Mouse (Mus musculus) embryonic facial prominence, embryonic 10.5 days (tissue): ENCODE data around the gene Mms19. TPM values are rescaled to one million over a fixed set of nuclear protein-coding genes. Genes with fewer than 3 reads are reported as not detected.
"Not testable (repeated sequence)": the region's sequence is repeated elsewhere in the genome, so short reads cannot be mapped to it uniquely, and the experiment has no call there.

ENCODE experiments used
- DNase-seq: peaks from one replicate; pipeline ENCODE4 v3.0.0-alpha.2; 2017; ENCODE audit warnings: low spot score
- H3K27ac ChIP-seq: fragments of 300-500 bp; sonication (generic); replicated peaks from 2 replicates; pipeline ENCODE4 v1.5.1; 2016; ENCODE audit warnings: mild to moderate bottlenecking
- H3K27me3 ChIP-seq: fragments of 300-500 bp; sonication (generic); replicated peaks from 2 replicates; pipeline ENCODE4 v1.6.1; 2016; ENCODE audit warnings: low read depth, mild to moderate bottlenecking; ENCODE audit not compliant: poor library complexity, severe bottlenecking
- H3K36me3 ChIP-seq: fragments of 300-500 bp; sonication (generic); replicated peaks from 2 replicates; pipeline ENCODE4 v1.6.1; 2016; ENCODE audit warnings: mild to moderate bottlenecking, moderate library complexity
- H3K4me1 ChIP-seq: fragments of 300-500 bp; sonication (generic); 2 replicates; pipeline ENCODE4 v1.6.1; 2016
- H3K4me3 ChIP-seq: fragments of 300-500 bp; sonication (generic); 2 replicates; pipeline ENCODE4 v1.5.1; 2016; ENCODE audit warnings: mild to moderate bottlenecking, moderate library complexity
- H3K9me3 ChIP-seq: fragments of 300-500 bp; sonication (generic); 2 replicates; pipeline ENCODE4 v1.6.1; 2016; ENCODE audit warnings: mild to moderate bottlenecking
- WGBS: fragments of 180-500 bp; shearing (Covaris S2); methylation state at CpG from one replicate; pipeline ENCODE4 v1.1.7; 2016; 5-methylcytosine and 5-hydroxymethylcytosine counted together
- polyA plus RNA-seq: library from polyadenylated mRNA; unstranded; fragments of >200 nt; fragmentation: Nextera tagmentation; extraction: Ambion mirVana; gene quantifications from 2 replicates; pipeline ENCODE4 v1.2.1, GENCODE M21; 2016

Gene Mms19
- polyA plus RNA-seq, 1 experiment from 2014 or later, result 45.0 TPM

DNA sequence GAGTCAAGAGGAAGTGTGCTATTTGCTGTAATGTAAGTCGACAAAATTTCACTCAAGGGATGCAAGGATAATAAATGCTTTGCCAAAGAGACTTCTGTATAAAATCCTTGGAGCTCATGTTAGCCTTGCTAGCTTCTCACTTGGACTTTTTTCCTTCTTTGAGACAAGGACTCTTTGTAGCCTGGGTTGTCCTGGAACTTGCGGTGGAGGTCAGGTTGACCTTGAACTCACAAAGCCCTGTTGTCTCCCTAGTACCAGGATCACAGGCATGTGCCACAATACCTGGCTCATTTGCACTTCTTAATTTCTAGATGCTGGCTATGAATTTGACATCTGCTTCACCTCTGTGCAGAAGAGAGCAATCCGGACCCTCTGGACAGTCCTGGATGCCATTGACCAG lies 65.7 kb downstream of the Mms19 start:
- Histone ChIP-seq H3K4me3 (no peak overlapping the region), H3K36me3 (peaks cover 63% of the 10 kb centered on the region), H3K27me3 (no peaks in the 10 kb centered on the region), H3K27ac (no peak overlapping the region), H3K4me1 (peaks cover 24% of the 10 kb centered on the region), H3K9me3 (no peaks in the 10 kb centered on the region)
- DNase-seq, result no peak
- 93% methylated on average over 3 of the region's 3 CpGs for WGBS

DNA sequence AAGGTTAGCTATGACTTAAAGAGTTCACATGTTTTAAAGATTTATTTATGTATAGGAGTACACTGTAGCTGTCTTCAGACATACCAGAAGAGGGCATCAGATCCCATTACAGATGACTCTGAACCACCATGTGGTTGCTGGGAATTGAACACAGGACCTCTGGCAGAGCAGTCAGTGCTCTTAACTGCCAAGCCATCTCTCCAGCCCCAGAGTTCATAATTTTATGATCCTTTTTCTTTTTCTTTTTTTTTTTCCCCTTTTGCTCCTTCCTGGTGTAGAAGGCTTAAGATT lies 66.4 kb downstream of the Mms19 start:
- Histone ChIP-seq H3K4me3 (peak overlapping the region; percentile 98), H3K36me3 (peaks cover 55% of the 10 kb centered on the region), H3K4me1 (peaks cover 24% of the 10 kb centered on the region)
- not testable (repeated sequence) for DNase-seq, H3K27me3 ChIP-seq, H3K27ac ChIP-seq, H3K9me3 ChIP-seq

- no peaks in the 10 kb centered on the region for H3K9me3 ChIP-seq
- peak; percentile 45 for DNase-seq
- H3K36me3 ChIP-seq, result peaks cover 50% of the 10 kb centered on the region
- H3K27me3 ChIP-seq, result no peaks in the 10 kb centered on the region
- H3K4me3 ChIP-seq, result peak overlapping the region; percentile 98
- H3K4me1 ChIP-seq, result peaks cover 24% of the 10 kb centered on the region
- 38% methylated on average over 6 of the region's 6 CpGs for WGBS
- H3K27ac ChIP-seq, result peak overlapping the region; percentile 96
Measured at GRCm38 (mm10) chr19:41913774-41914591, 67.0 kb downstream of the Mms19 start.

DNA sequence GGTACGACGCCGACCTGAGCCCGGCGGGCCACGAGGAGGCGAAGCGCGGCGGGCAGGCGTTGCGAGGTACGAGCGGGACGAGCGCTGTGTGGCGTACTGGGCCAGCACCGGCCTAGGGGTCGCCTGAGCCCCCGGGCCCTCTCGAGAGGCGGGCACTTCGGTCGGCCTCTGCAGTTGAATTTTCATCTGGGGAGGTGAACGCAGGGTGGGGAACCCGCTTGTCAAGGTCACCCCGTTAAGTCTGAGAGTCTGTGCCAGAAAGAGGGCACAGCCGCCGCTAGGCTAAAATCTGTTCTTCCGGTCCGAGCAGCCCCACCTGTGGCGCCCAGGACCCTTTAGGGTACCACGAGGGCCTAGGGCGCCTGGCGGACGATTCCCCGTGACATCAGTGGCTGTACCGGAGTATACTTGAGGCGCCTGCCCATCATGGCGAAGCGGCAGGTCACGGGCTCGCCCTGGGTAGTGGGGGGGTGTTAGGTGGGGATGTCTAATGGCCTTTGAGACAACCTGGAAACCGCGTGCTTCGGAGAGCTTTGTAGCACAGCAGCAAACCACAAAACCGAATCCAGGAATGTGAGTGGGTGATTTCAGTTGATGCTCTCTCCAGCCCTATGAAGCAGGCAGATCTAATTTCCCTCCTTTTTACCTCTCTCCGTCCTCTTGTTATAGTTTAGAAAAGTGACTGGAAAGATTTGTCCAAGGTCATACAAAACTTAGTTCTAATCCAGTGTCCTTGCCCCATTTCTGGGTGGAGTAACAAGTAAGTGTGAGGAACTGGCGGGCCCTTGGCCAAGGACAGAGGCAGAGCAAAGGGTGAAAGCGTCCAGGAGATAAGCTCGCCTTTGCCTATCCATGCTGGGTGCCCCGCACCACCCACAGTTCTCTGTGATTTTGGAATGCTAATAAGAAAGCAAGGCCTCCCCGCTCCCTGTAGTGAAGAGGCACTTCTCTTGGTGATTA lies 68.6 kb downstream of the Mms19 start:
- H3K4me3 ChIP-seq, result peak overlapping the region; percentile 98
- H3K9me3 ChIP-seq, result no peaks in the 10 kb centered on the region
- peaks cover 24% of the 10 kb centered on the region for H3K4me1 ChIP-seq
- under 1% methylated on average over 53 of the region's 53 CpGs for WGBS
- H3K27ac ChIP-seq, result peak overlapping the region; percentile 96
- H3K27me3 ChIP-seq, result no peaks in the 10 kb centered on the region
- DNase-seq, result peak; percentile 63
- peaks cover 43% of the 10 kb centered on the region for H3K36me3 ChIP-seq

- H3K27ac ChIP-seq, result peak within 1 kb of the TSS; percentile 96
- WGBS, result 6% methylated on average over 54 of the region's 54 CpGs
- H3K36me3 ChIP-seq, result peaks cover 33% of the 10 kb centered on the region
- no peaks in the 10 kb centered on the region for H3K27me3 ChIP-seq
- peaks cover 24% of the 10 kb centered on the region for H3K4me1 ChIP-seq
- peak within 1 kb of the TSS; percentile 98 for H3K4me3 ChIP-seq
- peak; percentile 100 for DNase-seq
- no peaks in the 10 kb centered on the region for H3K9me3 ChIP-seq
Measured at GRCm38 (mm10) chr19:41911178-41912073, 69.5 kb downstream of the Mms19 start, which contains the start of gene Pgam1. Pgam1 (plus strand) TSS chr19:41911923.

DNA sequence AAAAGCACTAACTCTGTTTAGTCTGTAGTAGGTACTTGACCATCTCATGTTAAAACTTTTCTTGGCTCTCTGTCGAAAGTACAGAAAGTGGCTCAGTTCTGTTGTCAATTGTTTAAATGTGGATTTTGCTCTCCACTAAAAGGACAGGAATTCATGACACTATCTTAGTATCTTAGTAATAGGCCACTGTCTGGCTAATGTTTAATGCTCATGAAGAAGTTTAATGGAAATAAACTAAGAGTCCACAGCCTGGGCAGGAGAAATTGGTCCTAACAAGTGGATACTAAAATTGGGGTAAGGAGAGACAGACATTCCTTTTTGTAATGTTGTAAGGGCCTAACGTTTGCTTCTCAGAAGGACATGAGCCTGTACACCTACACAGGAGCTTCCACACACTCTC lies 70.6 kb downstream of the Mms19 start:
- Histone ChIP-seq H3K4me1 (peaks cover 24% of the 10 kb centered on the region), H3K27ac (no peak overlapping the region), H3K36me3 (peaks cover 23% of the 10 kb centered on the region), H3K9me3 (no peaks in the 10 kb centered on the region), H3K27me3 (no peaks in the 10 kb centered on the region), H3K4me3 (no peak overlapping the region)
- DNase-seq, result no peak
- 92% methylated on average over 2 of the region's 2 CpGs for WGBS

- Histone ChIP-seq H3K4me1 (peaks cover 11% of the 10 kb centered on the region), H3K4me3 (no peak overlapping the region), H3K27me3 (no peaks in the 10 kb centered on the region), H3K36me3 (peaks cover 7% of the 10 kb centered on the region), H3K9me3 (no peaks in the 10 kb centered on the region), H3K27ac (no peak overlapping the region)
- 89% methylated on average over 3 of the region's 3 CpGs for WGBS
- no peak for DNase-seq
Measured at GRCm38 (mm10) chr19:41908736-41909135, 72.2 kb downstream of the Mms19 start.

DNA sequence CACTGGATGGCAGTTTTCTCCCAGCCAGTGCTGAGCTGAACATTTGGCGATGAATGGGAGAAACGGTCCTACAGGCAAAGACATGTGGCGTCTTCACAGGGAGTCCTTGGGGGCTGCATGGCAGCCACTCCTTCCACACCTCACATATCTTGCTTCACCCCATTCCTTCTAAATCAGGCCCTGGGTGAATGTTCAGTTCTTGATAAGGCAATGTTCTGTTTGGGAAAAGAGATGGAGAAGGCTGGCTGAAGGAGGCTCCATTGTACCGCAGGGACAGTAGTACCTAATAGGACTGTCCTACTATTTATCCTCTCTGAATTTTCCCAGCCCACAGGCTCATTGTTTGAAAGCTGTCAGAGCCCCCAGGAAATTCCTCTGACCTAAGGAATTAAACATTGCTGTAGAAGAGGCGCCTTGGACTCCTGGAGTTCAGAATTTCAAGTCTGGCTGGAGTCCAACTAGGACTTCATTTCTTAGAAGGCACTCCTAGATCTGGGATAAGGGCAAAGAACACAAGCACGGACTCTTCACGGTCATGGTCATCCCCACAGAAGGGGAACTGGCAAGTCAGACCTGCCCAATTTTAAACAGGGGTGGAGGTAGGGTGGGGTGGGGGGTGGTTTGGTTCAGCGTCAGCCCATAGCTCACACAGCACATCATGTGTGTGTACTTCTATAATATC lies 73.7 kb downstream of the Mms19 start:
- Histone ChIP-seq H3K4me1 (no peaks in the 10 kb centered on the region), H3K4me3 (no peak overlapping the region), H3K27ac (no peak overlapping the region), H3K36me3 (no peaks in the 10 kb centered on the region), H3K9me3 (no peaks in the 10 kb centered on the region), H3K27me3 (no peaks in the 10 kb centered on the region)
- 62% methylated on average over 8 of the region's 8 CpGs for WGBS
- no peak for DNase-seq

GRCm38 (mm10) chr19:41906311-41907078 lies 74.5 kb downstream of the Mms19 start:
- 69% methylated on average over 6 of the region's 6 CpGs for WGBS
- no peaks in the 10 kb centered on the region for H3K27me3 ChIP-seq
- H3K9me3 ChIP-seq, result no peaks in the 10 kb centered on the region
- no peak overlapping the region for H3K4me3 ChIP-seq
- no peaks in the 10 kb centered on the region for H3K4me1 ChIP-seq
- H3K27ac ChIP-seq, result no peak overlapping the region
- H3K36me3 ChIP-seq, result no peaks in the 10 kb centered on the region
- no peak for DNase-seq

DNA sequence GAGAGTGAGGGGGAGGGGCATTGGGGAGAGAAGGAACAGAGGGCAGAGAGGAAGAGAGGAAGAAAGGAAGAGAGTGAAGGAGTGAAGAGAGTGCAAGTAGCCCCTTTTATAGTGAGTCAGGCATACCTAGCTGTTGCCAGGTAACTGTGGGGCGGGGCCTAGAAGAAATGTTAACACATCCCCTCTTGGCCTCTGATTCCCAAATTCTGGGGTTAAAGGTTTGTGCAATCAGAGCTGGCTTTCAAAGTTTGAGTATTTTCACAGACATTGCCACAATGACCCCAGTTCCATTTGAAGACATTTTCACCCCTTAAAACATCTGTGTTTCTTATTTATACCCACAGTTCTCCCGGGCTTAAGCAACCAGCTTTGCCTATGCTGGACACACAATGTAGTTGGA lies 75.7 kb downstream of the Mms19 start:
- H3K27ac ChIP-seq, result no peak overlapping the region
- H3K36me3 ChIP-seq, result no peaks in the 10 kb centered on the region
- no peaks in the 10 kb centered on the region for H3K9me3 ChIP-seq
- DNase-seq, result no peak
- no peaks in the 10 kb centered on the region for H3K4me1 ChIP-seq
- 87% methylated on average over 2 of the region's 2 CpGs for WGBS
- no peak overlapping the region for H3K4me3 ChIP-seq
- H3K27me3 ChIP-seq, result no peaks in the 10 kb centered on the region

DNA sequence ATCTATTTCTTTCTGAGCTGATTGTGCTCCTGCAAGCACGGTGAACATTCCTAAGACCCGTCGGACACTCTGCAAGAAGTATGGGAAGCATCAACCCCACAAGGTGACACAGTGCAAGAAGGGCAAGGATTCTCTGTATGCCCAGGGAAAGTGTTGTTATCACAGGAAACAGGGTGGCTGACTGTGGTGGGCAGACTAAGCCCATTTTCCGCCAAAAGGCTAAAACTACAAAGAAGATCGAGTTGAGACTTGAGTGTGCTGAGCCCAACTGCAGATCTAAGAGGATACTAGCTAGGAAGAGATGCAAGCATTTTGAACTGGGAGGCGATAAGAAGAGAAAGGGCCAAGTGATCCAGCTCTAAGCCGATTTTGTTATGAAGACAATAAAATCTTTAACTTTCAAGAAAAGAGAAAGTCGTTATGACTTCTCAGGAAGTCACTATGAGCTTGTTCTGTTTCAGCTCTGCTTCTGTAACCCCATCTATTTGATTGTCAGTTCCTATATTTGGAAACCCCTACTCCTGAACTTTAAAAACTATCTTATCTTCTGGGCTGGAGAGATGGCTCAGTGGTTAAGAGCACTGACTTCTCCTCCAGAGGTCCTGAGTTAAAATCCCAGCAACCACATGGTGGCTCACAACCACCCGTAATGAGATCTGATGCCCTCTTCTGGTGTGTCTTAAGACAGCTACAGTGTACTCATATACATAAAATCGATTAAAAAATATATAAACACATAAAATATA lies 77.9 kb downstream of the Mms19 start:
- no peaks in the 10 kb centered on the region for H3K27me3 ChIP-seq
- H3K27ac ChIP-seq, result no peak overlapping the region
- 86% methylated on average over 10 of the region's 10 CpGs for WGBS
- no peak overlapping the region for H3K4me3 ChIP-seq
- no peak for DNase-seq
- no peaks in the 10 kb centered on the region for H3K4me1 ChIP-seq
- no peaks in the 10 kb centered on the region for H3K9me3 ChIP-seq
- H3K36me3 ChIP-seq, result no peaks in the 10 kb centered on the region
